Mouse (Mus musculus) MEL (cell line): ENCODE results near the gene Ccdc141. TPM values are rescaled to one million over a fixed set of nuclear protein-coding genes. Genes with fewer than 3 reads are reported as not detected.
A peak's percentile ranks its signal among the peaks of the same experiment; 100 is the strongest.

Source experiments
- DNase-seq: peaks from one replicate; pipeline ENCODE4 v3.0.0; 2011; ENCODE audit warnings: low read depth, low spot score
- H3K27ac ChIP-seq: 2 replicates; pipeline ENCODE4 v1.5.1; 2012; ENCODE audit warnings: low read depth, mild to moderate bottlenecking, control low read depth, low read length, moderate library complexity; ENCODE audit not compliant: control insufficient read depth
- H3K27me3 ChIP-seq, 2 experiments: fragments of 150-350 bp in 1 of 2; sonication (generic) in 1 of 2; 2 replicates each; pipeline ENCODE4 v1.6.1; 2012; ENCODE audit warnings: low read length in 2 of 2, mild to moderate bottlenecking in 2 of 2, improper control_type of control experiment in 1 of 2, moderate library complexity in 1 of 2; ENCODE audit not compliant: insufficient read depth in 2 of 2, control insufficient read depth in 1 of 2
- H3K36me3 ChIP-seq, 2 experiments: 2 replicates each; pipeline ENCODE4 v1.6.1; 2012 to 2014; ENCODE audit warnings: low read length in 2 of 2, improper control_type of control experiment in 1 of 2, inconsistent platforms in 1 of 2, mild to moderate bottlenecking in 1 of 2; ENCODE audit not compliant: insufficient read depth in 2 of 2, control insufficient read depth in 1 of 2
- H3K4me1 ChIP-seq, 2 experiments: fragments of 150-350 bp in 1 of 2; sonication (generic) in 1 of 2; 2 replicates each; pipeline ENCODE4 v1.6.1; 2012; ENCODE audit warnings: low read length in 2 of 2, improper control_type of control experiment in 1 of 2, mild to moderate bottlenecking in 1 of 2; ENCODE audit not compliant: insufficient read depth in 2 of 2, control insufficient read depth in 1 of 2
- H3K4me3 ChIP-seq, 2 experiments: fragments of 150-350 bp in 1 of 2; sonication (generic) in 1 of 2; 2 replicates each; pipeline ENCODE4 v1.5.1; 2012; ENCODE audit warnings: low read depth in 2 of 2, low read length in 2 of 2, mild to moderate bottlenecking in 2 of 2, moderate library complexity in 2 of 2, control low read depth in 1 of 2, improper control_type of control experiment in 1 of 2; ENCODE audit not compliant: control insufficient read depth in 1 of 2, insufficient read depth in 1 of 2
- H3K79me2 ChIP-seq: 2 replicates; pipeline ENCODE4 v1.6.1; 2012; ENCODE audit warnings: mild to moderate bottlenecking, low read length, moderate library complexity; ENCODE audit not compliant: control insufficient read depth, poor library complexity, insufficient read depth
- H3K9ac ChIP-seq: 2 replicates; pipeline ENCODE4 v1.6.1; 2012; ENCODE audit warnings: low read depth, mild to moderate bottlenecking, control low read depth, low read length, moderate library complexity; ENCODE audit not compliant: control insufficient read depth, poor library complexity, severe bottlenecking
- H3K9me3 ChIP-seq: fragments of 150-350 bp; sonication (generic); replicated peaks from 2 replicates; pipeline ENCODE4 v1.6.1; 2012; ENCODE audit warnings: mild to moderate bottlenecking, low read length, improper control_type of control experiment, moderate library complexity; ENCODE audit not compliant: insufficient read depth
- BHLHE40 ChIP-seq: IDR thresholded peaks from 2 replicates; pipeline ENCODE4 v1.6.1; 2012; ENCODE audit warnings: low read depth, mild to moderate bottlenecking, inconsistent platforms, low read length, improper control_type of control experiment, borderline replicate concordance
- CTCF ChIP-seq, 3 experiments: IDR thresholded peaks in 2 of 3; conservative IDR thresholded peaks in 1 of 3; 2 replicates each; pipeline ENCODE4 v1.5.1; 2011 to 2012; ENCODE audit warnings: low read length in 3 of 3, low read depth in 2 of 3, mild to moderate bottlenecking in 2 of 3, improper control_type of control experiment in 1 of 3, inconsistent platforms in 1 of 3, mixed read lengths in 1 of 3, moderate library complexity in 1 of 3; ENCODE audit not compliant: control insufficient read depth in 1 of 3, insufficient read depth in 1 of 3, poor library complexity in 1 of 3, severe bottlenecking in 1 of 3
- EP300 ChIP-seq, 2 experiments: IDR thresholded peaks; 2 replicates each; pipeline ENCODE4 v1.6.1; 2011; ENCODE audit warnings: improper control_type of control experiment in 2 of 2, low read length in 2 of 2, low read depth in 1 of 2, mild to moderate bottlenecking in 1 of 2
- ETS1 ChIP-seq: IDR thresholded peaks from 2 replicates; pipeline ENCODE4 v1.6.1; 2012; ENCODE audit warnings: low read depth, mild to moderate bottlenecking, inconsistent platforms, low read length, improper control_type of control experiment, moderate library complexity
- GABPA ChIP-seq: IDR thresholded peaks from 2 replicates; pipeline ENCODE4 v1.6.1; 2012; ENCODE audit warnings: low read depth, mild to moderate bottlenecking, inconsistent platforms, low read length, improper control_type of control experiment, moderate library complexity
- GATA1 ChIP-seq: IDR thresholded peaks from 2 replicates; pipeline ENCODE4 v1.6.1; 2011; ENCODE audit warnings: low read depth, low read length, improper control_type of control experiment
- HCFC1 ChIP-seq: IDR thresholded peaks from 2 replicates; pipeline ENCODE4 v1.6.1; 2012; ENCODE audit warnings: low read depth, mild to moderate bottlenecking, inconsistent platforms, low read length, improper control_type of control experiment, moderate library complexity
- MAX ChIP-seq: IDR thresholded peaks from 2 replicates; pipeline ENCODE4 v1.6.1; 2011; ENCODE audit warnings: low read length, improper control_type of control experiment
- MXI1 ChIP-seq: IDR thresholded peaks from 2 replicates; pipeline ENCODE4 v1.6.1; 2011; ENCODE audit warnings: mild to moderate bottlenecking, low read depth, low read length, improper control_type of control experiment
- NELFE ChIP-seq: IDR thresholded peaks from 2 replicates; pipeline ENCODE4 v1.6.1; 2011; ENCODE audit warnings: low read depth, low read length, improper control_type of control experiment
- SIN3A ChIP-seq: IDR thresholded peaks from 2 replicates; pipeline ENCODE4 v1.6.1; 2012; ENCODE audit warnings: low read length, improper control_type of control experiment, inconsistent platforms
- TCF12 ChIP-seq: IDR thresholded peaks from 2 replicates; pipeline ENCODE4 v1.6.1; 2014; ENCODE audit warnings: low read depth, mild to moderate bottlenecking, inconsistent platforms, low read length, improper control_type of control experiment, moderate library complexity
- UBTF ChIP-seq: IDR thresholded peaks from 2 replicates; pipeline ENCODE4 v1.6.1; 2012; ENCODE audit warnings: low read depth, mild to moderate bottlenecking, inconsistent platforms, low read length, improper control_type of control experiment, moderate library complexity, borderline replicate concordance; ENCODE audit not compliant: insufficient read depth
- ZC3H11A ChIP-seq: IDR thresholded peaks from 2 replicates; pipeline ENCODE4 v1.6.1; 2012; ENCODE audit warnings: low read depth, mild to moderate bottlenecking, inconsistent platforms, low read length, improper control_type of control experiment
- ZKSCAN1 ChIP-seq: IDR thresholded peaks from 2 replicates; pipeline ENCODE4 v1.6.1; 2012; ENCODE audit warnings: low read depth, mild to moderate bottlenecking, inconsistent platforms, low read length, improper control_type of control experiment, moderate library complexity
- ZMIZ1 ChIP-seq: IDR thresholded peaks from 2 replicates; pipeline ENCODE4 v1.6.1; 2012; ENCODE audit warnings: low read depth, mild to moderate bottlenecking, inconsistent platforms, low read length, improper control_type of control experiment, moderate library complexity
- ZNF384 ChIP-seq: IDR thresholded peaks from 2 replicates; pipeline ENCODE4 v1.6.1; 2012; ENCODE audit warnings: low read depth, mild to moderate bottlenecking, inconsistent platforms, low read length, improper control_type of control experiment
- polyA plus RNA-seq, 2 experiments: library from polyadenylated mRNA; stranded (reverse) in 1 of 2; unstranded in 1 of 2; fragments of >175 nt in 1 of 2; fragments of >200 nt in 1 of 2; gene quantifications; 2 replicates each; pipeline versions ENCODE4 v1.2.1 to v1.2.4; 2012; ENCODE audit warnings: low replicate concordance in 2 of 2, low read depth in 1 of 2; ENCODE audit not compliant: insufficient read length in 2 of 2, insufficient read depth in 1 of 2, missing spikeins in 1 of 2
- total RNA-seq: library from RNA; depleted of rRNA; stranded (reverse); fragments of 300-350 nt; gene quantifications from 2 replicates; pipeline ENCODE4 v1.2.3, GENCODE M21; 2012; rRNA removed

Gene Ccdc141
- total RNA-seq (0.52 and 0.54 TPM in 2 replicates), polyA plus RNA-seq (1 to 10 TPM in 1 of 2 experiments, not detected in 1; 1.1 TPM)

DNA sequence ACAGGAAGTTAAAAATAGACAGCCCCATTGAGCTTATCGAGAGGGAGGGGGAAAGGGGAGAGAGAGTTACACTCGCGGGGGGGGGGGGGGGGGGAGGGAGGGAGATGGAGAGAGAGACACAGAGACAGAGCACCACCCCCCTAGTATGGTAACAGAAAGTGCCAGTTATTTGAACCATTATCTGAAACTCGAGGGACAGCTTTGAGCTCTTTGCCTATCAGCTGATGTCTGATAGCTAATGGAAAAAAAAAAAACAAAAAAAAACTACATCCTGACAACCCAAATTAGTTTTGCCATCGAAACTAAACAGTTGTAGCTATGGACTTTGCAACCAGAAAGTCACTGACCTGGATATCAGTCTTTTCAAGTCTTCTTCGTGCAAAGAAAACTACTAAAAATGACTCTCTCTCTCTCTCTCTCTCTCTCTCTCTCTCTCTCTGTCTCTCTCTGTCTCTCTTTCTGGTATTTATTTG lies at the start of gene Ccdc141:
Gene Ccdc141, minus strand, starts transcription at position 4 of the 473 bp plus-strand sequence.
- H3K4me1 ChIP-seq: no peaks in the 10 kb centered on the region
- H3K27me3 ChIP-seq: no peaks in the 10 kb centered on the region
- no peak for DNase-seq
- H3K36me3 ChIP-seq: no peaks in the 10 kb centered on the region
- no peak within 1 kb of the TSS for H3K27ac ChIP-seq
- TF ChIP-seq GATA1 (peak; percentile 24; the same call in 1 of the 2 replicates), ETS1 (0 out of 2 replicates have a peak, but pooled peaks have one; percentile 45), ZNF384 (peak; percentile 77), MXI1 (no peak), EP300 (IDR thresholded peaks at IDR 0.05; ENCODE audit: low read depth in 1 of 2, low read length in 2 of 2) (peak in 1 of 2 experiments; percentile 12; a peak in 1 of 4 replicates)
- H3K79me2 ChIP-seq: no peaks in the 10 kb centered on the region
- no peaks in the 10 kb centered on the region for H3K9me3 ChIP-seq
- H3K4me3 ChIP-seq: peak within 1 kb of the TSS; percentile 58 to 61
- peak within 1 kb of the TSS; percentile 44 for H3K9ac ChIP-seq

DNA sequence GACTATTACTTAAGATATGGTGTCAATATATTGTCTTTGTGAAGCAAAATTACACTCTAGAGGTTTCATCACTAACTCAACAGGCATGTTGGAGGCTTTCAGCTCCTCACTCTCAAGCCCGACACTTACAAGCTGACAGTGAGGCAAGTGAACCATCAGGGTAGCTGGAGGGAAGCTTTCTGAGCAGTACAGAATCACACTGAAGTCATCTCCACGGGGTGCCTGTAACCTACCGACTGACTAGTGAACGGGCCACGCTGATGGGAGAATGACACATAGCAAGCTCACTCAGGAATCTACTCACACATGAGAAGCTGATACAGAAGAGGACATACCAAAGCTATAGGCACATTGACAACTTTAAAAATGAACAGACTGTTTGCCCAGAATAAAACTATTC lies 42.4 kb upstream of the Ccdc141 start:
- H3K36me3 ChIP-seq: no peaks in the 10 kb centered on the region
- no peaks in the 10 kb centered on the region for H3K4me1 ChIP-seq
- H3K4me3 ChIP-seq: no peak overlapping the region
- H3K27me3 ChIP-seq: no peaks in the 10 kb centered on the region
- H3K9ac ChIP-seq: no peak overlapping the region
- TF ChIP-seq SIN3A: no peak
- no peak for TF ChIP-seq ETS1
- no peak for TF ChIP-seq CTCF (IDR thresholded peaks at IDR 0.05 in 2 of 3, conservative IDR thresholded peaks at IDR 0.05 in 1 of 3; ENCODE audit: control insufficient read depth in 1 of 3, insufficient read depth in 1 of 3, low read depth in 2 of 3, low read length in 3 of 3, poor library complexity in 1 of 3, severe bottlenecking in 1 of 3)
- no peak for TF ChIP-seq BHLHE40
- TF ChIP-seq ZC3H11A: no peak
- TF ChIP-seq HCFC1: no peak
- TF ChIP-seq EP300 (IDR thresholded peaks at IDR 0.05; ENCODE audit: low read depth in 1 of 2, low read length in 2 of 2): no peak
- TF ChIP-seq UBTF: no peak
- TF ChIP-seq MAX: no peak
- no peak for DNase-seq
- H3K27ac ChIP-seq: no peak overlapping the region
- no peaks in the 10 kb centered on the region for H3K9me3 ChIP-seq
- H3K79me2 ChIP-seq: no peaks in the 10 kb centered on the region

- H3K4me3 ChIP-seq: no peak overlapping the region
- H3K79me2 ChIP-seq: no peaks in the 10 kb centered on the region
- H3K36me3 ChIP-seq: no peaks in the 10 kb centered on the region
- no peak overlapping the region for H3K27ac ChIP-seq
- H3K9me3 ChIP-seq: no peaks in the 10 kb centered on the region
- no peak overlapping the region for H3K9ac ChIP-seq
- DNase-seq: no peak
- H3K27me3 ChIP-seq: no peaks in the 10 kb centered on the region
- H3K4me1 ChIP-seq: no peaks in the 10 kb centered on the region
- TF ChIP-seq ZKSCAN1 (no peak), MXI1 (no peak), TCF12 (no peak), ETS1 (no peak), ZMIZ1 (no peak), NELFE (no peak), GABPA (no peak), MAX (no peak)
- TF ChIP-seq, all 39 proteins: peak for 0
Observed at GRCm38 (mm10) chr2:77206951-77207350, 36.5 kb upstream of the Ccdc141 start.
